Mouse (Mus musculus) heart, embryonic 15.5 days (tissue): Measurements from ENCODE around the gene Rnf19b. TPM values are rescaled to one million over a fixed set of nuclear protein-coding genes. Genes with fewer than 3 reads are reported as not detected.

ENCODE experiments used
- ATAC-seq: fragments of 200-750 bp; cut with Nextera tagmentation; replicated peaks from 2 replicates; pipeline ENCODE4 v1.8.0; 2017; ENCODE audit warnings: low read depth, moderate TSS enrichment; ENCODE audit not compliant: insufficient number of reproducible peaks, insufficient read depth, low FRiP score
- H3K27ac ChIP-seq: fragments of 300-500 bp; sonication (generic); 2 replicates; pipeline ENCODE4 v1.5.1; 2015; ENCODE audit warnings: mild to moderate bottlenecking, inconsistent platforms
- H3K27me3 ChIP-seq: fragments of 300-500 bp; sonication (generic); 2 replicates; pipeline ENCODE4 v1.6.1; 2015; ENCODE audit warnings: inconsistent platforms
- H3K36me3 ChIP-seq: fragments of 300-500 bp; sonication (generic); 2 replicates; pipeline ENCODE4 v1.6.1; 2015; ENCODE audit warnings: mild to moderate bottlenecking, inconsistent platforms
- H3K4me1 ChIP-seq: fragments of 300-500 bp; sonication (generic); replicated peaks from 2 replicates; pipeline ENCODE4 v1.6.1; 2015; ENCODE audit warnings: inconsistent platforms
- H3K4me2 ChIP-seq: fragments of 300-500 bp; sonication (generic); 2 replicates; pipeline ENCODE4 v1.6.1; 2015; ENCODE audit warnings: inconsistent platforms, mild to moderate bottlenecking, moderate library complexity
- H3K4me3 ChIP-seq: fragments of 300-500 bp; sonication (generic); 2 replicates; pipeline ENCODE4 v1.5.1; 2015; ENCODE audit warnings: mild to moderate bottlenecking, inconsistent platforms
- H3K9ac ChIP-seq: fragments of 300-500 bp; sonication (generic); 2 replicates; pipeline ENCODE4 v1.6.1; 2015; ENCODE audit warnings: mild to moderate bottlenecking, inconsistent platforms
- H3K9me3 ChIP-seq: fragments of 300-500 bp; sonication (generic); replicated peaks from 2 replicates; pipeline ENCODE4 v1.6.1; 2016; ENCODE audit warnings: inconsistent platforms
- WGBS: fragments of 180-500 bp; shearing (Covaris S2); methylation state at CpG from one replicate; pipeline ENCODE4 v1.1.7; 2015; ENCODE audit warnings: mixed read lengths; 5-methylcytosine and 5-hydroxymethylcytosine counted together
- polyA plus RNA-seq: library from polyadenylated mRNA; unstranded; fragments of >200 nt; fragmentation: Nextera tagmentation; extraction: Ambion mirVana; gene quantifications from 2 replicates; pipeline ENCODE4 v1.2.1, GENCODE M21; 2015

Rnf19b gene
- polyA plus RNA-seq, 1 experiment from 2014 or later, result 5.4 TPM

DNA sequence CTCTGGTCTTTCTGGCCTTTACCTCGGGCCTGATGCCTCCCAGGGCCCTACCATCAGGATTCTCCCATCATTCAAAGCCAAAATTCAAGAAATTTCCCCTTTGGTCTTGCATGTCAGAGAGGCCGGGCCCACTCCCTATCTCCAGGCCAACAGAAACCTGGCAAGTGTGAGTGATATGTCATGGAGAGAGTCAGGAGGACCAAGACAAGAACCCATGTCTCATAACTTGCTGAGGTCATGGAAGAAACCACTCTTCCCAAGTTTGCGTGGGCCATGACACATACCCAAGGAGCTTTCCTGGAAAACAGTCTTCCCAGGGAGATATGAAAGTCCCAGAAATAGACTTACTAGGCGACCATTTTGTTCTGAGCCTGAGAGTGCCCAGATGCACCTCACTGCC, 36.2 kb upstream of the Rnf19b start:
- no peaks in the 10 kb centered on the region for H3K36me3 ChIP-seq
- no peak overlapping the region for H3K4me2 ChIP-seq
- H3K27me3 ChIP-seq, result no peaks in the 10 kb centered on the region
- WGBS, result 74% methylated on average over 4 of the region's 4 CpGs
- no peak overlapping the region for H3K9ac ChIP-seq
- no peak overlapping the region for H3K4me3 ChIP-seq
- H3K4me1 ChIP-seq, result peaks cover 41% of the 10 kb centered on the region
- H3K27ac ChIP-seq, result peak overlapping the region; percentile 17; the same call in 1 of the 2 replicates
- ATAC-seq, result no peak
- no peaks in the 10 kb centered on the region for H3K9me3 ChIP-seq

DNA sequence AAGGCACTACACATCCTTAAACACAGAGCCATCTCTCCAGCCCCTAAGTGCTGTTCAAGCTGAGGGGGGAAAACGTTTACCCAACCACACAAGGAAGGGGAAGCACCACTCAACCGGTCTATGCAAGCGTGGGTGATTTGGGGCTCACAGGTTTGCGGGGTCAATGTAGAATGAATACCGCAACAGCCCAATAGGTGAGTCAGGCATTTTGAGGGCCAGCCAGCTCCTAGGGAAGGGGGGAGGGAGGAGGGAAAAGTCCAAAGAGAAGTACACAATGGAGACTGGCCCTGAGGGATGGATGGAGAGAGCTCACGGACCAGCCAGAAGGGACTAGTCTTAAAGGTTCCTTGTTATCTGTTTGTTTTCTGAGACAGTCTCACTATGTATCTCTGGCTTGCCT, 34.2 kb upstream of the Rnf19b start:
- Histone ChIP-seq H3K4me3 (no peak overlapping the region), H3K36me3 (no peaks in the 10 kb centered on the region), H3K27me3 (no peaks in the 10 kb centered on the region), H3K4me1 (peaks cover 35% of the 10 kb centered on the region), H3K9ac (no peak overlapping the region), H3K9me3 (no peaks in the 10 kb centered on the region), H3K4me2 (no peak overlapping the region), H3K27ac (peak overlapping the region; percentile 88; the same call in 1 of the 2 replicates)
- 78% methylated on average over 6 of the region's 6 CpGs for WGBS
- ATAC-seq, result no peak

DNA sequence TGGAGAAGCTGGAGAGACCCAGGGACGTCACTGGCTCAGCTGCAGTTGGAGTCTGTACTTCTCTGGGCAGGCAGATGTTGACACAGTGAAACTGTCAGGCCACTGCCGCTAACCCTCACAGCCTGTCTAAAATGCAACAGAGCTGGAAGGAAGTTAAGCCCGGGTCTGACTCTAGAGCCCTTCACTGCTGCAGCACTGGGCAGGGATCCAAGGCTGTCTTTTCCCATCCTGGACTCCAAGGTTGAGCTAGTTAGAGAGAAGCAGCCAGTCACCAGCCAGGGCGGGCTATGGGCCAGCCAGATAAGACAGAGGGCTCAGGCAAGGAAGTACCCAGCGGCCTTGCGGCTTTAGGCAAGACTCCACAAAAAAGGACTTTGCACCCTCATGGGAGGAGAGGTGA, 33.3 kb upstream of the Rnf19b start:
- peak overlapping the region; percentile 88 for H3K27ac ChIP-seq
- WGBS, result 7% methylated on average over 6 of the region's 6 CpGs
- no peak overlapping the region for H3K4me3 ChIP-seq
- H3K36me3 ChIP-seq, result no peaks in the 10 kb centered on the region
- H3K4me1 ChIP-seq, result peaks cover 32% of the 10 kb centered on the region
- peak overlapping the region; percentile 6; the same call in 1 of the 2 replicates for H3K4me2 ChIP-seq
- H3K9ac ChIP-seq, result no peak overlapping the region
- ATAC-seq, result peak; percentile 91
- no peaks in the 10 kb centered on the region for H3K9me3 ChIP-seq
- no peaks in the 10 kb centered on the region for H3K27me3 ChIP-seq

DNA sequence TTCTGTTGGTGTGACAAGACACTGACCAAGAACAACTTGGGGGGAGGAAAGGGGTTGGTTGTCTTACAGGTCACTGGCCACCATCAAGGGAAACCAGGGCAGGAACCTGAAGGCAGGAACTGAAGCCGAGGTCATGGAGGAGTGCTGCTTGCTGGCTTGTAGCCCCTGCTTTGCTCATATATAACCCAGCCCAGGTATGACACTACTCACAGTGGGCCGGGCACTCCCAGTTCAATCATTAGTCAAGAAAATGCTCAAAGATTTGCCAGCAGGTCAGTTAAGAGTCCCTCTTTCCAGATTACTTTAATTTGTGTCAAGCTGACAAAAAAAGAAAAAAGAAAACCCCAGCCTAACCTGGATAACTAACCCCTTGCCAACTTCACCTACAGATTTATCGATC, 32.4 kb upstream of the Rnf19b start:
- 93% methylated on average over 3 of the region's 3 CpGs for whole genome bisulfite sequencing
- no peaks in the 10 kb centered on the region for H3K36me3 ChIP-seq
- ATAC-seq, result no peak
- H3K27me3 ChIP-seq, result no peaks in the 10 kb centered on the region
- no peak overlapping the region for H3K27ac ChIP-seq
- H3K9ac ChIP-seq, result no peak overlapping the region
- H3K4me3 ChIP-seq, result no peak overlapping the region
- H3K4me2 ChIP-seq, result no peak overlapping the region
- H3K4me1 ChIP-seq, result peaks cover 23% of the 10 kb centered on the region
- no peaks in the 10 kb centered on the region for H3K9me3 ChIP-seq

DNA sequence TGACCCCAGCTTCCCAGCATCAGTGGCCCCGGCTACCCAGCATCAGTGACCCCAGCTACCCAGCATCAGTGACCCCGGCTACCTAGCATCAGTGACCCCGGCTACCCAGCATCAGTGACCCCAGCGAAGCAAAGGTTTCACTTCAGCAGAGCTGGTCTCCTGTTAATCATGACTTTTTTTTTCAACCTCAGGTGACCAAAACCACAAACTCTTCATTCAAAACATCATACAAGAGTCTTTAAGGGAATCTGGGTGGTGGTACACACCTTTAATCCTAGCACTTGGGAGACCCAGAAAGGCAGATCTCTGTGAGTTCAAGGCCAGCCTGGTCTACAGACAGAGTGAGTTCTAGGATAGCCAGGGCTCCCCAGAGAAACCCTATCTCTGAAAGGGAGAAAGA, 27.3 kb upstream of the Rnf19b start:
- Histone ChIP-seq H3K4me3 (no peak overlapping the region), H3K36me3 (no peaks in the 10 kb centered on the region), H3K9me3 (no peaks in the 10 kb centered on the region), H3K27me3 (0 out of 2 replicates have a peak, but pooled peaks cover 3% of the 10 kb centered on the region), H3K4me2 (no peak overlapping the region), H3K27ac (no peak overlapping the region), H3K4me1 (peaks cover 30% of the 10 kb centered on the region), H3K9ac (no peak overlapping the region)
- WGBS, result 89% methylated on average over 4 of the region's 4 CpGs
- ATAC-seq, result no peak

DNA sequence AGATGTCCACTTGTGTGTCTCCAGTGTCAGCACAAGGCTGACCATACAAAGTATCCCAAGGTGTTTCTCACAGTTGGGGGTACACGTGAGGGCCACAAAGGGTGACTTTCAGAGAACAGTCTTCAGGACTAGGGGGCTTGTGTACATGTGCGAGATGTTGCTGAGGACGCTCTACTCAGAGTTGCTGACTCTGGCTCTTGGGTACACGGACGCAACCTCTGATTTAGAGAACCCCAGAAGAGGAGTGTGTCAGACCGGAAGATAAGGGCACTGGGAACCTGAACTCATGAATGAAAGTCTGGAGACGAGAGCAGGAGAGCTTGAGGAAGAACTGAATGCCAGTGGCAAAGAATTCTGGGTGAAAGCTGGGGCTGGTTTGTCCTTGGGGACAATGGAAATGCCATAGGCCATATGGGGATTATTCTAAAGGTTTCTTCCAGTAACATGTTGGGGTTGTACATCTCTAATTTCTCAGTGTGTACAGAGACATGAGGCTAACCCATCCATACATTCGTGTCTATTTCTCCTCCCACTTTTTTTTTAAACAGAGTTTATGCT, 26.6 kb upstream of the Rnf19b start:
- H3K27ac ChIP-seq, result no peak overlapping the region
- no peak overlapping the region for H3K4me2 ChIP-seq
- H3K27me3 ChIP-seq, result 0 out of 2 replicates have a peak, but pooled peaks cover 3% of the 10 kb centered on the region
- H3K4me1 ChIP-seq, result peaks cover 35% of the 10 kb centered on the region
- H3K4me3 ChIP-seq, result no peak overlapping the region
- H3K36me3 ChIP-seq, result no peaks in the 10 kb centered on the region
- no peaks in the 10 kb centered on the region for H3K9me3 ChIP-seq
- 79% methylated on average over 8 of the region's 8 CpGs for WGBS
- H3K9ac ChIP-seq, result no peak overlapping the region
- ATAC-seq, result no peak

DNA sequence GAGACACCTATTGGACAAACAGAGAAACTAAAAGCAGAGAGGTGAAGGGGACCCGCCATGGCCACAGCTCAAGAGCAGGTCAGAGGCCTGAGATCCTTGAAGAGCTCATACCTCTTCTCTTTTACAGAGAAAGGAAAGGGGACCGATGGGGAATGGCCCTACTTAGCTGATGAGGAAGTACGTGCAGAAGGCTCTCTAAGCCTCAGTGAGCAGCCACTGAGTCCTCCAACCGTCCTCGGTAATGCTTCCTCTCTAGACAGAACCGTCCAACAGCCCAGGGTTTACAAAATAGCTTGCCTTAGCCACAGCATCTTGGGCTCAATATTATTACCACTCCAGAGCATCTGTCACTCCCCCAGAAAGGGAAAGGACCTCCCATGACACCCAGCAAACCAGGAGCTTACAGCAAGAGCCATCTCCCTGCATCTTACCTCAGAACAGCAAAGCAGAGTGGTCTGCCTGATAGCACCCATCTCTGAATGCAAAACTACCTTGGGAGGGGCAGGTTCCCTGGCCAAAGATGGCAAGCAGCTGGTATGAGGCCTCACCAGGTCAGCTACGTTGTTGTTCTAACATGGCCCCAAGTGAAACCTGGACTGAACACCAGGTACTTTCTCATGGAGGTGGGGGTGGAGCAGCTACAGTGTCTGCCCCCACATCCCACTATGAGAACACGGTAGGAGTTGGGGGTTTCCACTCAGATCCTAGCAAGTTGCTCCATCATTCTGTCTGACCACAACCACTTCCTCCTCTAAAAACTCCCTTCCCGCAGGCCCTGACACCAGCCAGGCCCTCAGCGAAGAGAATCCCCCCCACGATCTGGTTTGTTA, 25.7 kb upstream of the Rnf19b start:
- H3K9me3 ChIP-seq, result no peaks in the 10 kb centered on the region
- H3K27ac ChIP-seq, result peak overlapping the region; percentile 85
- 62% methylated on average over 11 of the region's 11 CpGs for WGBS
- no peak overlapping the region for H3K4me3 ChIP-seq
- ATAC-seq, result no peak
- H3K27me3 ChIP-seq, result 0 out of 2 replicates have a peak, but pooled peaks cover 3% of the 10 kb centered on the region
- H3K36me3 ChIP-seq, result no peaks in the 10 kb centered on the region
- H3K4me2 ChIP-seq, result peak overlapping the region; percentile 60
- peaks cover 35% of the 10 kb centered on the region for H3K4me1 ChIP-seq
- no peak overlapping the region for H3K9ac ChIP-seq

DNA sequence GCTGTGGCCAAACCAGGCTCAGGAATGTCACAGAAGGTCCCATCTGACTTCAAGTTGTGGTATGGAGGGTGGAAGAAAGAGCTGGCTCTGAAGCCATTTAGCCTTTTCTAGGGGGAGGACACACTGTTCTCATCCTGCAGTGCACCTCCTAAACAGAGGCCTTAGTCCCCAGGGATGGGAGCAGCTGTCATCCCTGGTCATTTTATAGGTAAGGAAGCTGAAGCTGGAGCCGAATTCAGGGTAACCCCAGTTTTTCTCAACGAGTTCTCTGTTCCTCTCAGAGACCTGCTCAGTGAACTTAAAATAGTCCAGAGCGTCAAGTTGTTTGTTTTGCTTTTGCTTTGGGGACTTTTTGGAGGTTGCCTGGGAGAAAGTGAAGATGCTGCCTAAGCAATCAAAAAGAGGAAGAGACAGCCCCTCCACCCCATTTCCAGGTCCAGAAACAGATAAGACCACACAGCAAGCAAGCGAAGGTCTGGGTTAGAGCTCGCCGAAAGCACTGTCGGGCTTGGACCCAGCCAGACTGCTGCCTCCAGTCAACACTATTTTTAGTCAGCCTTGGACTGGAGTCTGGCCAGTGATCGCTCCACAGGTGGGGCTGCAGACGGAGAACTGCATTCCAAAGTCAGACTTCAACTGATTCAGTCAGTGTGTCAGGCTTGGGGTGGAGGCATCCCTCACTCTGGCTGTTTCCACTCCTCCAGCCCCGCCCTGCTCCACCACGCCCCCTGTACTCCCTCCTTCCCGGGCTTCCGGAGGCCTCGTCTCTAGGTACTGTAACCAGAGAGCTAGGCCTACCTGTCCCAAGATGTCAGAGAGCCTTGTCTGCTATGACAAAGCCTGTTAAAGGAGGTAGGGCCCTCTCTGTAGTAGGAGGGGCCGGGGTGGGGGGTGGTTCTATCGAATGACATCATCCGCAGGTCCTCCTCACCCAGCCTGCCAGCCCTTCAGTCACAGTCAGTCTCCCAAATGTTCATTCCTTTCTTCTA, 24.8 kb upstream of the Rnf19b start:
- Histone ChIP-seq H3K4me3 (peak overlapping the region; percentile 27), H3K27me3 (0 out of 2 replicates have a peak, but pooled peaks cover 3% of the 10 kb centered on the region), H3K4me1 (peaks cover 35% of the 10 kb centered on the region), H3K27ac (peak overlapping the region; percentile 85), H3K9me3 (no peaks in the 10 kb centered on the region), H3K4me2 (peak overlapping the region; percentile 60), H3K36me3 (no peaks in the 10 kb centered on the region), H3K9ac (peak overlapping the region; percentile 15; the same call in 1 of the 2 replicates)
- ATAC-seq, result peak; percentile 86
- WGBS, result 6% methylated on average over 17 of the region's 17 CpGs

DNA sequence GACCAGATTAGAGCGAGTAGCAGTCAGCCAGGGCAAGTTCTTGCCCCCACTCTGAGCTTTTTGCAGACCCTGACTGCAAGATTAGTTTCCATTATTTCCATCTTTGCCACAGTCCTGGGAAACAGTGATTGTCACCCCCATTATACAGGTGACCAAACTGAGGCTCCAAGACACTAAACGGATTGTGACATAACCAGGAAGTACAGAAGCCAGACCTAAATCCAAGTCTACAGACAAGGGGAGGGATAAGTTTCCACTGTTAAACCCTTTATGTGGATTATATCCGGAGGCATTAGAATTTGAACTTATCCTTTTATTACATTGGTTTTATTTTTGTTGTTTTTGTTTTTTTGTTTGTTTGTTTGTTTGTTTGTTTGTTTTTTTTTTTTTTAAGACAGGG, 23.8 kb upstream of the Rnf19b start:
- Histone ChIP-seq H3K4me2 (no peak overlapping the region), H3K4me1 (peaks cover 35% of the 10 kb centered on the region), H3K9ac (no peak overlapping the region), H3K9me3 (no peaks in the 10 kb centered on the region), H3K27ac (peak overlapping the region; percentile 85; the same call in 1 of the 2 replicates), H3K36me3 (no peaks in the 10 kb centered on the region), H3K27me3 (0 out of 2 replicates have a peak, but pooled peaks cover 3% of the 10 kb centered on the region), H3K4me3 (no peak overlapping the region)
- WGBS, result 90% methylated on average over 3 of the region's 3 CpGs
- no peak for ATAC-seq

DNA sequence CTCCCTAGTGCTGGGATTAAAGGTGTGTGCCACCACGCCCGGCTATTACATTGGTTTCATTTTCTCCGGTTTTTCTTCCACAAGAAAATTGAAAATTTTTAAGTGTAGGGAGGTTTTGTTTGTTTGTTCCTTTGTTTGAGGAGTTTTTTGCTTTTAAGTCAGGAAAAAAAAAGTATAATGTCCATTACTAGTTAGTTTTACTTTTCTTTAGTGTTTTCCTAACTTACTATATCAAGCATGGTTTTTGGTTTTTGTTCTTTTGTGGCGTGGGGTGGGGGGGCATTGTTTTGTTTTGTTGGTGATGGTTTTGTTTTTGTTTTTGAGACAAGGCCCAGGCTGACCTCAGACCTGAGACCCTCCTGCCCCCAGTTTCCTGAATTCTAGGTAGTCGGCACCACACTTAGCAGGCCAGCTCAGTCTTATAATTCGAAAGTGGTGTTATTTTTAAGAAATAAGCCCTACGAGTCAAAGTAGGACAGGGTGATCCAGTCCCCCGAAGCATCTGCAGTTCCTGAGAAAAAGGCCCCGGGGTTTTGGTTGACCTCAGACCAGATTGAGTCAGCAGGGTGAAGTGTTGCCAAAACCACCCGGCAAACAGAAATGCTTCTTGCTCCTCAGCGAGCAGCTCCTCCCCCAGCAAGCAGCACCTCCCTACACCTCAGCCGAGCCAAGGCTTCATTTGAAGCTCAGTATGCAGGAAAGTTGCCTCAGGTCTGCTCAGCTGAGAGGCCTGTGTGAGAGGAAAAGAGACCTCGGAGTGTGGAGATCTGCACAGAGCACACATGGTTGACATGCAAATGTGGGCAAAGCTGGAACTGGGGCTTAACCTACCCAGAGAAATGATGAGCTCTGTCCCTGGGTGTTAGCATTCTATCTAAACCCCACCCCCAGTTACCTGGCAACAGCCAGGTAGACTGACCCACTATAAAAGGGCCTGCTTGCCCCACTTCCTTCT, 23.1 kb upstream of the Rnf19b start:
- Histone ChIP-seq H3K27ac (peak overlapping the region; percentile 47), H3K9me3 (no peaks in the 10 kb centered on the region), H3K4me3 (no peak overlapping the region), H3K9ac (no peak overlapping the region), H3K4me2 (no peak overlapping the region), H3K4me1 (peaks cover 35% of the 10 kb centered on the region), H3K27me3 (0 out of 2 replicates have a peak, but pooled peaks cover 3% of the 10 kb centered on the region), H3K36me3 (no peaks in the 10 kb centered on the region)
- 47% methylated on average over 13 of the region's 13 CpGs for WGBS
- no peak for ATAC-seq
